Mouse (Mus musculus) c-Kit-positive CD71-positive TER-119-negative erythroid progenitor cells, embryonic 14.5 days (primary cell): ENCODE measurements around the gene Olfr1136.

Source experiments
- DNase-seq: peaks from one replicate; pipeline ENCODE4 v3.0.0-alpha.2; 2013; ENCODE audit warnings: low read depth

Olfr1136 gene

DNA sequence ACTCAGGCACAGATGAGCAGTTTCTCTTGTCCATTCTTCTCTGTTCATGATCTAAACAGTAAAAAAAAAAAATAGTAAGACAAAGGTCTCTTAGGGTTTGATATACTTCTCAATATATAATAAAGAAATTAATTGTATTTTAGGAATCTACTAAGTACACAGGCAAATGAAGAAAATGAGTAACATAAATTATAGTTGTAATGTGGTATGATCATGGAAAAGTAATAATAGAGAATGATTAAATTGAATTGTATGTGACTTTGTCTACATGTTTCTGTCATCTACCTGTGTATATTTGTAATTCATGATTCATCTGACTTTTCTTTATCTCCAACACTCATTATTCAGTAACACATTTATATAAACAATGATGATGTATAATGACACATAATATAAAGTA is at the start of gene Olfr1136:
TSS of gene Olfr1136 (minus strand) at position 101 of the 400 bp plus-strand sequence.
- no peak for DNase-seq

DNA sequence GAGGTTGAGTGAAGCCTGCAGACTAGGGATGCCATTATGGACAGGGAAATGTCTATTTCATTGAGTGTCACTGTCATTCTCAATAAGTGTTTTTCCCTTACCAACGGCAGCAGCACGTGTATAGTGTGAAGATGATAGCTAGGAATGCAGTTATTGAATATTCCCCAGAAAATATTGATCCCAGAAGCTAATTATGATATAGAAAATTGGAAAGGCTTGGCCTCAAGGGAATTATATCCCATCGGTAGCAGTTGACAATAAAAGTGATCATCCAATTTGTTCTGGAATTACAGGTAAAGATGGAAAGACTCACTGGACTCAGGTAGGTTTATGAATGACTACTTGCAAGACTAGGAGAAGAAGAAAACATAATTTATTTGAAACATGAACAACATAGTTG is 49.7 kb upstream of the Olfr1136 start, which contains the start of gene Olfr1140:
TSS of gene Olfr1140 (plus strand) at position 301 of the 400 bp plus-strand sequence.
- DNase-seq: no peak

DNA sequence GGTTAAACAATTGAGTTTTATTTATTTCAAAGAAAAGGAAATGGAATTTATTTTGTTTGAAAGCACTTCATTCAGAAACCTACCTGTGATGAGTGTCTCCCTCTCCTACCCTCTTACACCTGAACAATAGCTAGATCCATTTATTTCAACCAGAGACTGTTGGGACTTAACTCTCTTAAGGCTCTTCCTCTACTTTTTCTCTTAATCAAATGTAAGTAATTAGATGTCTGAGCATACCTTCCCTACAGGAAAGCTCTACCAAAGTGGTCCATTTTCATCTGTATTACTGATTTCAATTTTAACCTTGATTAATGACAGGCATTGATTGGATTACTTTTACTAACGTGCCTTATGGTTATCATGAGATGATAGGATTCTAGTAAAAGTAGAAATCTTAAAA is 46.1 kb upstream of the Olfr1136 start, which contains the start of gene Olfr1138:
TSS of gene Olfr1138 (minus strand) at position 101 of the 400 bp plus-strand sequence.
- DNase-seq: no peak

DNA sequence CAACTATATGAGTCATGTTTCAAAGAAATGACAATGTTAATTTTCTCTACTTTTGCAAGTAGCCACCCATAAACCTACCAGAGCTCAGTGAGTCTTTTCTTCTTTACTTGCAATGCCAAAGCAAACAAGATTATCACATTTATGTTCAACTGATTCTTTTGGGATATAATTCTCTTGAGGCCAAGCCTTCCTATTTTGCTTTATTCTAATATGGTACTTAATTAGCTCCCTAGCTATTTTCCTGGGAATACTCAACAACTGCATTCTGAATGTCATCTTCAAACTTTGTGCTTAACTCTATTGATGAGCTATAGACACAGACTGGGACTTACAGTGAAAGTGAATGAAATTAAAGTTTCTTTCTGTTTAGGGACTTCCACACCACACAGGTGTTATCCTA is 19.3 kb upstream of the Olfr1136 start, which contains the start of gene Olfr1137:
TSS of gene Olfr1137 (minus strand) at position 101 of the 400 bp plus-strand sequence.
- DNase-seq: no peak

DNA sequence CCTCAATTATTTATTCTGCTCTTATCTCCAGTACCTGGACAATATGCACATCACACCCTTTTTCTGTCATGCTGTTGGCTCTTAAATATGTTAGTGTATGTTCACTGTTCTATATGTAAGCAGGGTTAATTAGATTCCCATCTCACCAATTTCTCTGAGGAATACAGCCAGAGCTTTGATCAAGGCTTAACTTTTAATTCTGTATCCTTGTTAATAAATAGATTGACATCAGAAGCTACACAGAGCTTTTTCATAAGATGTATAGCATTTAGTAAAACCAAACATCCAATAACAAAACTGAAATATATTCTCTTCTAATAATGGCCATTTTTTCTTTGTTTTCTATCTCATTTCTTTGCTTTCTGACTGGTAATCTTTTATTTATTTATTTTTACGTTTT is 20.2 kb downstream of the Olfr1136 start, which contains the start of gene Olfr1135:
TSS of gene Olfr1135 (minus strand) at position 101 of the 400 bp plus-strand sequence.
- DNase-seq: no peak

DNA sequence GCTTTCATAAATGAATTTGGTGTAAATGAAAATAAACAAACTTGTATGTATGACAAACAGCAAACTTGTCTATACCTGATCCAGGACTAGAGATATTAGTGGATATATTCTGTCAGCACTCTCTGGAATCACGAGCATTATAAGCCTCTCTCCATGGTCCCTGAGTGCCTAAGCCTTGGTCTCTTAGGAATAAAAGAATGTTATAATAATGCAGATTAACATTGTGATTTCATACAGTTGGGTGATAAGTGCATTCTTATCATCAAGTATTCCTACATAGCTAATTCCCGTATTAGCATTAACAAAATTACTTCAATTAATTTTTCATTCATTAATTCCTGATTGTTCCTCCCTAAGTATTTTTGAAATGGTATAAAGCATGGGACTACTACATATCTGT is 35.4 kb downstream of the Olfr1136 start, which contains the start of gene Olfr1134:
TSS of gene Olfr1134 (minus strand) at position 101 of the 400 bp plus-strand sequence.
- no peak for DNase-seq

DNA sequence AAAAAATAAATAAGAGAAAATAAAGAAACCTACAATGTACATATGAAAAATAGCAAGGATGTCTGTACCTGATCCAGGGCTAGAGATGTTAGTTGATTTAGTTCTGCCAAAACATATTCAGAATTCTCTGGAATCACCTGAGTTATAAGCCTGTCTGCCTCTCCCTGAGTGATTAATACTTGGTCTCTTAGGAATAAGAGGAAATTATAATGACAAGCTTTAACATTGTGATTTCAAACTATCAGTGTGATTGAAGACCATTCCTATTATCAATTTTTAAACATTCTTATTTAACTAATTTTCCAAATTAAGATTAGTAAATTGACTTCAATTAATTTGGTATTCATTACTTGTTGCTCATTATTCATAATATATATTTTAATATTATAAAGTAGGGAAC is 46.5 kb downstream of the Olfr1136 start, which contains the start of gene Olfr1133:
TSS of gene Olfr1133 (minus strand) at position 101 of the 400 bp plus-strand sequence.
- no peak for DNase-seq
